Mouse (Mus musculus) lung, embryonic 15.5 days (tissue): ENCODE results near the gene Pofut1. TPM values are rescaled to one million over a fixed set of nuclear protein-coding genes. Genes with fewer than 3 reads are reported as not detected.
A peak's percentile ranks its signal among the peaks of the same experiment; 100 is the strongest.

Experiments
- ATAC-seq: fragments of 200-750 bp; cut with Nextera tagmentation; 2 replicates; pipeline ENCODE4 v1.8.0; 2017; ENCODE audit warnings: moderate number of reproducible peaks, borderline replicate concordance; ENCODE audit not compliant: low FRiP score, low TSS enrichment; ENCODE audit errors: extremely low read depth
- H3K27ac ChIP-seq: fragments of 300-500 bp; sonication (generic); 2 replicates; pipeline ENCODE4 v1.5.1; 2015; ENCODE audit warnings: moderate library complexity, mild to moderate bottlenecking, inconsistent platforms
- H3K27me3 ChIP-seq: fragments of 300-500 bp; sonication (generic); 2 replicates; pipeline ENCODE4 v1.6.1; 2015; ENCODE audit warnings: inconsistent platforms
- H3K36me3 ChIP-seq: fragments of 300-500 bp; sonication (generic); 2 replicates; pipeline ENCODE4 v1.6.1; 2015; ENCODE audit warnings: inconsistent platforms
- H3K4me1 ChIP-seq: fragments of 300-500 bp; sonication (generic); 2 replicates; pipeline ENCODE4 v1.6.1; 2015; ENCODE audit warnings: inconsistent platforms
- H3K4me2 ChIP-seq: fragments of 300-500 bp; sonication (generic); 2 replicates; pipeline ENCODE4 v1.6.1; 2015; ENCODE audit warnings: inconsistent platforms, mild to moderate bottlenecking, moderate library complexity
- H3K4me3 ChIP-seq: fragments of 300-500 bp; sonication (generic); 2 replicates; pipeline ENCODE4 v1.5.1; 2015; ENCODE audit warnings: mild to moderate bottlenecking, inconsistent platforms
- H3K9ac ChIP-seq: fragments of 300-500 bp; sonication (generic); 2 replicates; pipeline ENCODE4 v1.6.1; 2015; ENCODE audit warnings: inconsistent platforms
- H3K9me3 ChIP-seq: fragments of 300-500 bp; sonication (generic); 2 replicates; pipeline ENCODE4 v1.6.1; 2016; ENCODE audit warnings: inconsistent platforms
- WGBS: fragments of 180-500 bp; shearing (Covaris S2); methylation state at CpG from one replicate; pipeline ENCODE4 v1.1.7; 2015; 5-methylcytosine and 5-hydroxymethylcytosine counted together
- polyA plus RNA-seq: library from polyadenylated mRNA; unstranded; fragments of >200 nt; fragmentation: Nextera tagmentation; extraction: Ambion mirVana; gene quantifications from 2 replicates; pipeline ENCODE4 v1.2.1, GENCODE M21; 2015

Pofut1 gene
- polyA plus RNA-seq, 1 experiment from 2014 or later: 6.1 TPM

DNA sequence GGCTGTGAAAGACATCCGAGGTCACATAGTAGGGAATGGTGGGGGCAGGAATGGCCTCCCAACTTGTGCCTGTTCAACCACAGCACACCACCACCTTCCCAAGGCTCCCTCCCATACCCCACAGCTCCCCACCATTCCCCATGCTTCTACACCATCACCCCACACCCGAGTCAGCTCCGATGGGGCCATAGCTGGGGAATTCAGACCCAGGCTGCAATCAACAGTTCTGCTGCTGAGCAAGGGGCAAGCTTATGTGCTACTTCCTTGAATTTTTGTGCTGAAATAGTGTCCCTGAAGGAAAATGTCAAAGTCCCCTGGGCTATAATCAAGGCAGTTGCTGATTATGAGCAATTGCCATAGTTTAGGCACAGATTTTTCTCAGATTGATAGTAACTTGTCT is 22.8 kb upstream of the Pofut1 start:
- Histone ChIP-seq H3K27ac (no peak overlapping the region), H3K4me2 (no peak overlapping the region), H3K4me3 (no peak overlapping the region), H3K4me1 (peaks cover 5% of the 10 kb centered on the region; the same call in 1 of the 2 replicates), H3K9ac (no peak overlapping the region), H3K36me3 (no peaks in the 10 kb centered on the region), H3K9me3 (no peaks in the 10 kb centered on the region), H3K27me3 (no peaks in the 10 kb centered on the region)
- WGBS: 63% methylated on average over 3 of the region's 3 CpGs
- ATAC-seq: no peak

DNA sequence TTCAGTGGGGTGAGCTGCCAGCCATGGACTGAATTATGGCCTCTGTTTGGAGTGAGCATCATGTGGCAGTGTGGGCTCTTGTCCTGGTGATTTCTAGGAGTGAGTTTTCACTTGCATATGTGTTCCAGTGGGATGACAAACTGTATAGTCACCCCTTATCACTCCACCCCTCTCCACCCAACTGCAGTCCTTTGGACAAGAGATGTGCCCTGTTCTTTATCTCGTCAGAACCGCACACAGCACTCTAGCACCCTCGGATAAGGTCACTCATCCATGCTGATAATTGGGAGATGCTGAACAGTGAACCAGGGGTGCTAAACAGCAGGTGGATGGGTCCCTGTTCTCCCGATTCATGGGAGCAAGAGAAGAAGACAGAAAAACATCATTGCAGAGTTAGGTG is 19.7 kb upstream of the Pofut1 start:
- Histone ChIP-seq H3K27me3 (no peaks in the 10 kb centered on the region), H3K27ac (no peak overlapping the region), H3K9ac (no peak overlapping the region), H3K36me3 (no peaks in the 10 kb centered on the region), H3K9me3 (no peaks in the 10 kb centered on the region), H3K4me2 (no peak overlapping the region), H3K4me3 (no peak overlapping the region), H3K4me1 (peaks cover 15% of the 10 kb centered on the region)
- WGBS: 77% methylated on average over 4 of the region's 4 CpGs
- ATAC-seq: no peak

DNA sequence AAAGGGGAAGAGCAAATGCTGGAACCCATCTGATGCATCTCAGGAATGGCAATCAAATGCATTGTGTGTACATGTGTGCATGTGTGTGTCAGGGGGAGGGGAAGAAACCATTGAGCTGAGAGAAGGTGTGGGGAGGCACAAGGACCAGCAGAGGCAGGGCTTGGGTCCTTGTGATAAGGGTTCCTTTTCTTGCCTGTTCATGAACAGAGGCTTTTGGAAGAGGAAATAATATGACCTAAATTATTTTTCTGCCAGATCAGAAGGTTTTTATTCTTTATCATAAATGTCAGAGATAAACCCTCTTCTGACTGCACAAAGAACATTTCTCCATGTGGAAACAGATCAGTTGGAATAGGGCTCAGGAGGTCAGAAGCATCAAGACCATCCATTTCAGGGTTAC is 19.2 kb upstream of the Pofut1 start:
- H3K4me2 ChIP-seq: no peak overlapping the region

DNA sequence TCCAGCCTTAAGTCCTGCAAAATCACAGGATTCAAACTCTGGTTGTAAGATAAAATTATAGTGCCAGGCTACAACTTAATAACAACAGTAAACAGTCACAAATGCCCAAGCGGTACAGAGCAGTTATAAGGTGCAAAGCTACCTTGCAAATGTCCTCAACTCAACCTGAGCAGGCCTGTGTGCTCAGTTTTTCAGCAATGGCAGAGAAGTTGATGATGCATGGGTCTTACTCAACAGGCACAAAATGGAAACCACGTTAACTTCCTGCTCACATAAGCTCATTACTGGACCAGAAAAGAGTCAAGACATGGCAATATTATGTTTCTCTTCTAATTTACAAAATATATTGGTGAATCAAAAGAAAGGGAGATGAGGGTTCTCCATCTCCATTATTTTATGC is 18.8 kb upstream of the Pofut1 start:
- H3K9me3 ChIP-seq: no peaks in the 10 kb centered on the region
- WGBS: 86% methylated on average over 2 of the region's 2 CpGs
- 0 out of 2 replicates have a peak, but pooled peaks cover 2% of the 10 kb centered on the region for H3K36me3 ChIP-seq
- H3K27me3 ChIP-seq: no peaks in the 10 kb centered on the region
- no peak overlapping the region for H3K9ac ChIP-seq
- ATAC-seq: no peak
- H3K27ac ChIP-seq: no peak overlapping the region
- no peak overlapping the region for H3K4me2 ChIP-seq
- no peak overlapping the region for H3K4me3 ChIP-seq
- H3K4me1 ChIP-seq: peaks cover 15% of the 10 kb centered on the region

More for the DNA sequence above, 19.2 kb upstream of the Pofut1 start:
- Histone ChIP-seq H3K4me3 (no peak overlapping the region), H3K9ac (no peak overlapping the region), H3K36me3 (no peaks in the 10 kb centered on the region), H3K4me1 (peaks cover 15% of the 10 kb centered on the region), H3K27me3 (no peaks in the 10 kb centered on the region), H3K27ac (no peak overlapping the region), H3K9me3 (no peaks in the 10 kb centered on the region)
- ATAC-seq: no peak

DNA sequence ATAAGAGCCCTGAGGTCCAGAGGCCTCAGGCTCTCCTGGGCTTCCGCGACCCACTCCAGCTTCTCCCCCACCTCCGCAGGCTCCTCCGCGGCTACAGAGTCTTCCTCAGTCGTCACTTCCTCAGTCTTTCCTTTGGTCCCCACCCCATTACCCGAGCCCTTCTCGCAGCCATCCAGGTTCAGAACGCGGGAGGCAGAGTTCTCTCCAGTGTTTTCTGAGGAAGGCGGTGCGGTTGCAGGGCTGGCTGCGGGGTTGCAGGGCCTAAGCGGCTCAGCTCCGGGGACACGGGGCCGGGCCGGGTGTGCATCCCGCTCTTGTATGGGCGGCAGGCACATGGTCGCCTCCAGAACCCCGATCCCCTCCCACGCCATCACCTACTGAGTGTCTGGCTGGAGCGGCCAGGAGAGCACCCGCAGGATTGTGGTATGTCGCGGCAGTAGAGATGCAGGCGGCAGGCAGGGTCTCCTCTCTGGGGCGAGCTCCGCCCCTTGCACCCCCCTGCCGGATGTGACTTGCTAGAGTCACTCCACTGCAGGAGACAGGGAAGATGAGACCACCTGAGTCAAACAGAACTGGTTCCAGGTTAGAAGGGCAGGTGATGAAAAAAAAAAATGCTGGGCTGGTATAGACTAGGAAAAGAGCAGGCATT is 16.3 kb upstream of the Pofut1 start, which contains the start of gene Tspyl3:
TSS of gene Tspyl3 (minus strand) at position 496 of the 649 bp plus-strand sequence.
- peak within 1 kb of the TSS; percentile 64 for H3K27ac ChIP-seq
- H3K4me2 ChIP-seq: peak within 1 kb of the TSS; percentile 90
- H3K36me3 ChIP-seq: peaks cover 19% of the 10 kb centered on the region
- no peaks in the 10 kb centered on the region for H3K27me3 ChIP-seq
- WGBS: under 1% methylated on average over 31 of the region's 31 CpGs
- H3K4me1 ChIP-seq: peaks cover 15% of the 10 kb centered on the region
- H3K4me3 ChIP-seq: peak within 1 kb of the TSS; percentile 67
- peak; percentile 77; the same call in 1 of the 2 replicates for ATAC-seq
- H3K9ac ChIP-seq: peak within 1 kb of the TSS; percentile 70
- no peaks in the 10 kb centered on the region for H3K9me3 ChIP-seq

DNA sequence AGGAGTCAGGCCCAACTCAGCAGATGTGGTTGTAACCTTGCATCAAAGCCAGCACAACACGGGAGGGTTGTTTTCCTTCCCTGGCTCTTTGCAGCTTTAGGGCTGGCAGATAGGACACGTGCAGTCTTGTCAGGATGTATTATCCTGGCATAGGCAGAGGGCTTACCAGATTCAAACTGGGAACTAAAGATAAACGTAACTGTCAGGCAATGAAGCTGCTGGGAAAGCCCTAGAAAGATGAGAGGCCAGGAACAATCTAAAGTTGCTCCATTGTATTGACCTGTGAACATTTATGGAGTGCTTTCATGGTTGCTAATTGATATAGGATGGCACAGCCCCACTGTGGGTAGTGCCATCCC is 15.8 kb upstream of the Pofut1 start:
- H3K4me2 ChIP-seq: peak overlapping the region; percentile 90
- peak overlapping the region; percentile 67 for H3K4me3 ChIP-seq
- H3K4me1 ChIP-seq: peaks cover 15% of the 10 kb centered on the region
- H3K36me3 ChIP-seq: peaks cover 24% of the 10 kb centered on the region
- H3K9me3 ChIP-seq: no peaks in the 10 kb centered on the region
- H3K27me3 ChIP-seq: no peaks in the 10 kb centered on the region
- H3K9ac ChIP-seq: peak overlapping the region; percentile 70
- 0 out of 2 replicates have a peak, but pooled peaks have one; percentile 13 for ATAC-seq
- WGBS: 8% methylated on average over 3 of the region's 3 CpGs
- peak overlapping the region; percentile 57; the same call in 1 of the 2 replicates for H3K27ac ChIP-seq

DNA sequence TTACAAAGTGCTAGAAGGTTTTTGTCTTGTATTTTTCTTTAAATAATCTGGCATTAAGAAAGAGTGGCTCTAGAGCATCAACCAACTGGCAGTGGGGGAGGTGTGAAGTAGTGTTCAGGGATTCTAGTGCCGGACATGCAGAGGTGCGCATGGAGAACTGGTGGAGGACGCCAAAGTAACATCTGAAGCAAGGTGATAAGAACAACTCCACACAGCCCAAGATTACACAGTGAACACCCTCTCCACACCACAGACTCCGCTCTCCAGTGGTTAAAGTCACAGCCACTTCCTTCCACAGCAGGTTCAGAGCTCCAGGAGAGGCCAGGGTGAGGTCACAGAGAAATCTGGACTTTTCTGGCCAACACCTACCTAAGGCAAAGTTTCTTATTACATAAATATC is 13.4 kb upstream of the Pofut1 start:
- H3K36me3 ChIP-seq: peaks cover 46% of the 10 kb centered on the region
- no peaks in the 10 kb centered on the region for H3K27me3 ChIP-seq
- H3K4me3 ChIP-seq: no peak overlapping the region
- no peaks in the 10 kb centered on the region for H3K9me3 ChIP-seq
- H3K27ac ChIP-seq: no peak overlapping the region
- 65% methylated on average over 4 of the region's 4 CpGs for WGBS
- no peak for ATAC-seq
- H3K4me1 ChIP-seq: peaks cover 15% of the 10 kb centered on the region
- H3K4me2 ChIP-seq: no peak overlapping the region
- no peak overlapping the region for H3K9ac ChIP-seq

DNA sequence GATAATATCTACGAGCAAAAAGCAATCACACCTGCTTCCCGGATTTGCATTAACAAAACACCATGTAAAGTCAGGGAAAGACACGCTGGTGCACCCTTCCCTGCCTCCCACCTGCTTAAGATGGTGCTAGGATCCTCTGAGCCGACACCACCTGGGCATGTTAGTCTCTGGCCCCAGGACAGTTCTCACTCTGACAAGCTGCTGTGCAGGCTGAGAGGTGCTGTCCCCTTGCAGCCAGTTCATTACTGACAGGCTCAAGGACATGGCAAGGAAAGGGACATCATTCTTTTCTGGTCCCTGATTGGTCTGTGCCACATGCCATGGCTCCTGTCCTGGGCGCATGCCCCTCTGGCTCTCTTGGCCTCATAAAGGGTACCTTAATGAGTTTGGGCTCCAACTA is 12.8 kb upstream of the Pofut1 start:
- no peak overlapping the region for H3K9ac ChIP-seq
- peaks cover 15% of the 10 kb centered on the region for H3K4me1 ChIP-seq
- H3K27me3 ChIP-seq: no peaks in the 10 kb centered on the region
- WGBS: 83% methylated on average over 5 of the region's 5 CpGs
- H3K36me3 ChIP-seq: peaks cover 51% of the 10 kb centered on the region
- ATAC-seq: no peak
- no peak overlapping the region for H3K27ac ChIP-seq
- no peaks in the 10 kb centered on the region for H3K9me3 ChIP-seq
- H3K4me2 ChIP-seq: no peak overlapping the region
- H3K4me3 ChIP-seq: no peak overlapping the region

DNA sequence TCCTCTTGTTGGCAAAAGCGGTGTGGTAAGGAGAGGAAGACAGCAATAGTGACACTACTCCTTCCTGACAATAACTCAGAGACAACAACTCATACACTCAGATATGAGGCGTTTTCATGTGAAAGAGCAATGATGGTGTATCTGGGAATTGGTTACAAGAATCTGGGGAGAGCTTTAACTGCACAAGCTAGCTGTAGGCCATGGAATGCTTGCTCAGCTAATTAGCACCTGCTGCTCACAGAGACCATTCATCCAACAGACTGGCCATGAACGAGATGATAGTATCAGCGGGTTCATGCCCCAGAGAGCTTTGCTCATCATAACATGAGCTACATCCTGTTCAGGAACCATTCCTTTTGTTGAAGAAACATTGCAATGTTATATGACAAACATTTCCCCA is 4.1 kb upstream of the Pofut1 start:
- Histone ChIP-seq H3K27me3 (no peaks in the 10 kb centered on the region), H3K36me3 (peaks cover 33% of the 10 kb centered on the region), H3K9ac (no peak overlapping the region; the same call in 1 of the 2 replicates), H3K27ac (peak overlapping the region; percentile 96), H3K4me1 (peaks cover 41% of the 10 kb centered on the region), H3K4me3 (no peak overlapping the region), H3K4me2 (no peak overlapping the region), H3K9me3 (no peaks in the 10 kb centered on the region)
- no peak for ATAC-seq
- WGBS: 65% methylated on average over 4 of the region's 4 CpGs

DNA sequence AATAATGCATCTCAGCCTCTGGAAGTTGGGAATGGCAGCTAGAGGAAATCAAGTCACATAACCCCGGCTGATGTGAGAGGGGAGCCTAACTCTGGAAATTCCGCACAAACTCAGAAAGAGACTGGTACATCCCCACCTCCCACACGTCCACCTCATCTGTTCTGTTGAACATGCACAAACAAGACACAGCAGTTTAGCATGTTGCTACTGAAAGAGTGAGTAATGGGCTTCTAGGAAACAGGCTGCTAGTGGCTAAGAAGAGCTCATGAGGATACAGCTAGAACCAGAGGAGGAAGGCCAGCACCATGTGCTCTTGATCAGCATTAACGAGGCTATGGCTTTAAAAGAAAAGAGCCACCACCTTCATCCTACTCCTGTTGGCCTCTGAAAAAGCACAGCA is 3.4 kb upstream of the Pofut1 start:
- H3K36me3 ChIP-seq: peaks cover 28% of the 10 kb centered on the region
- H3K9me3 ChIP-seq: no peaks in the 10 kb centered on the region
- H3K27ac ChIP-seq: peak overlapping the region; percentile 96
- H3K4me3 ChIP-seq: peak overlapping the region; percentile 6; the same call in 1 of the 2 replicates
- H3K27me3 ChIP-seq: no peaks in the 10 kb centered on the region
- no peak for ATAC-seq
- H3K4me2 ChIP-seq: peak overlapping the region; percentile 72
- WGBS: 50% methylated on average over 4 of the region's 4 CpGs
- H3K4me1 ChIP-seq: peaks cover 48% of the 10 kb centered on the region
- peak overlapping the region; percentile 5; the same call in 1 of the 2 replicates for H3K9ac ChIP-seq

DNA sequence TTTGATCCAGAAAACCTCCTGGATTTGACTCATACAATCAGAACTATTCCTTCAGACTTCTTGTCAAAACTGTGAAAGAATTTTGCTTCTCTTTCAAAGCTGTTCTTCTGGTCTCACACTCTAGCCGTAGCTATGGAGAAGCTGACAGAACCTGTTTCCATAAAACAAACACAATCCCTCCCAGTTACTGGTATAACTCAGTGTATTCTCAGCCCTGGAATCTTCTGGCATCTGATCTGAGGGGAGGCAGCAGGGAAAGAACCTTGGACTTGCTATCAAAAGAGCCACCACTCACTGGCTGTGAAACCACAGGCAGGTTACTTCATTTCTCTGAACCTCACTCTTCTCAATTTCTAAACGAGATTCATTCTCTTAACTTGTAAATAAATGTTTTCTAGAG is 2.9 kb upstream of the Pofut1 start:
- ATAC-seq: no peak
- Histone ChIP-seq H3K4me1 (peaks cover 48% of the 10 kb centered on the region), H3K27ac (peak overlapping the region; percentile 96), H3K27me3 (no peaks in the 10 kb centered on the region), H3K9ac (peak overlapping the region; percentile 100; the same call in 1 of the 2 replicates), H3K36me3 (peaks cover 23% of the 10 kb centered on the region), H3K4me3 (peak overlapping the region; percentile 99; the same call in 1 of the 2 replicates), H3K4me2 (peak overlapping the region; percentile 72), H3K9me3 (no peaks in the 10 kb centered on the region)
- WGBS: 39% methylated on average over 2 of the region's 2 CpGs

DNA sequence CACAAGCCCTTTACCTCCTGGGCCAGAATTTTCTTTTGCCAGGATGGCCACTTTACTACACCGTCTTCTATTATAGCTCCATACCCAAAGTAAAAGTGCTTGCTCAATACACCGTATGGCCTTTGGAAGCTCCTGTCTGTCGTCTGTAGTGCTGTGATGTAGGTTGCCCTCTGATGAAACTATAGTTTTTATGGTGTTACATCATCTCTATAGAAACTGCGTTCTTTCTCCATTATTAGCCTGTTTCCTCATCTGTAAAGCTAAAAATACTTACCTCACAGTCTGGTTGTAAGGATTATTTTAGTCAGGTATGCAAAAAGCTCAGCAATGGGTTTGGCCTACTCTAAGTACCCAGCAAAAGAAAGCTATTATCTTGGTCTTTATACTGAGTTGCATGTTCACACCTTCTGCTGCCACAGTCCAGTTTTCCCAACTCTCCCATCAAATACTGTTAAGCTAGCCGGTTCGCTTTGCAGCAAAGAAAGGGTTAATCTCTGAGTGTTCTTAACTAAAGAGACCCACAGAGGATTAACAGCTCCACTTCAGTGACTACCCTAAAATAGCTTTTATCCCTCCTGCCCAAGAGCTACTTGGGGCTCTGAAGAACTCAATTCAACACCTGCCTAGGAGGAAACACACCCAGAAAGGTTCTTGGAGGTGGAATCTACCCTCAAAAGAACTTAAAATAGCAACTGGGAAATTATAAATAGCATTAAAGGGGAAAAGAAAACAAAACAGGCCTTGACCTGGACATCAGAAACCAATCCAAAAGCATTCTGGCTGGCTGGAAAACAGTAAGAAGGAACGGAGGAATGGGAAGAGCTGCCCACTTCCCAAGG is 2.1 kb upstream of the Pofut1 start:
- peak overlapping the region; percentile 96 for H3K27ac ChIP-seq
- no peak for ATAC-seq
- H3K9me3 ChIP-seq: no peaks in the 10 kb centered on the region
- WGBS: 47% methylated on average over 7 of the region's 7 CpGs
- no peaks in the 10 kb centered on the region for H3K27me3 ChIP-seq
- H3K4me1 ChIP-seq: peaks cover 48% of the 10 kb centered on the region
- H3K4me2 ChIP-seq: peak overlapping the region; percentile 72
- peak overlapping the region; percentile 99 for H3K4me3 ChIP-seq
- H3K9ac ChIP-seq: peak overlapping the region; percentile 100
- peaks cover 16% of the 10 kb centered on the region for H3K36me3 ChIP-seq
